Mouse (Mus musculus) heart, adult 8-10 months (tissue): ENCODE measurements around the gene Camta1. TPM values are rescaled to one million over a fixed set of nuclear protein-coding genes. Genes with fewer than 3 reads are reported as not detected.

Source experiments
- DNase-seq: peaks from one replicate; pipeline ENCODE4 v3.0.0; 2022; ENCODE audit warnings: low spot score
- total RNA-seq, 4 experiments: library from RNA; stranded (reverse); gene quantifications; 2 replicates each; pipeline ENCODE4 v1.2.4; 2022

The Camta1 gene
- 100 to 1,000 TPM; 185 to 232 (median 202) TPM for total RNA-seq

GRCm38 (mm10) chr4:151861806-151862739 is at the start of gene Camta1:
Gene Camta1, minus strand, starts transcription at chr4:151861876.
- DNase-seq = peak; percentile 100

- DNase-seq = no peak
These were observed 47.1 kb upstream of the Camta1 start for GRCm38 (mm10) chr4:151908809-151909208.

DNA sequence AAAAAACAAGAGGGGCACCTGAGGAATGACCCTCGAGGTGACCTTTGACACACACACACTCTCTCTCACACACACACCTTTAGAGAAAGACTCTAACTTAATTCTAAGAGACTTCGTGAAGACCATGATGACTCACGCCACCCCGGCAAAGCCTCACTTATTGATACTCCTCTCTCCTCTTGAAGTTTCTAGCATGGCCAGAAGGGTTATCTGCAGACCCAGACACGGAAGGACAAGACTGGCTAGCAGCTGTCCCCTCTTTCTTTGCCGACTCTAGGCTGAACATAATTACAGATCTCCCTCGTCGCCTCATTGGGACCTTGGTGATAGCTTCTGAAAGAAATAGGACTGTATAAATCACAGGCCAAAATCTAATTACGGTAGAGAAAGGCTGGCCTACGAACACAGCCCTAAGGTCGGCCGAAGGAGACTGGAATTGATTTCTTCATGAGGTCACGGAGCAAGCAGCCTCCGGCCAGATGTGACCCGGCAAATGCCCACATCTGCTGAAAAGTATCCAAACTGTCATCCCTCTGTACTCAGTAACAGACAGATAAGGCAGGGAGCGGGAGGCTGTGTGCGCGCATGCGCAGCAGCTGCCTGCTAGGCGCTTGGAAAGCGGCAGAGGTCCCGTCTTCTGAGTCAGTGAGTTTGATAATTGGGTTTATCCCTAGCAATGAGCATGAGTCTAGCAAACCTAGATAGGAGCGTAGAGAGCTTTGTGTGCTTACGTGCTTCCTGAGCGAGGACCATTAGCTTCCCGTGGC is 46.1 kb upstream of the Camta1 start:
- DNase-seq = no peak

DNA sequence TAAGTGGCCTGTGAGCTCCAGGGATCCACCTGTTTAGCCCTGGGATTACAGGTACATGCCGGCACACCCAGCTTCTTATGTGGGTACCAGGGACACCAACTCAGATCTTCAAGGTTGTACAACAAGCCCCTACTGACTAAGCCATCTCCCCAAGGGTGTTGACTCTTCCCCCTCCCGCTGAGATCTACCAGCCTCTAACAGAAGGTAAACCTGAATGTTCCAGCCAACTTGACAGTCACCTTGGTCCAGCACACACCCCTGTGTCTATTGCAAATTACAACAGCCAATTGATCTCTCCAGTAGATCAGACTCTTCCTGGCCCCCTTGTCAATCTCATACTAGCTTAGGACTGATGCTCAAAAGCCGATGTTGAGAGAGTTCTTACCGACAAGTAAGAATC is 43.9 kb upstream of the Camta1 start:
- DNase-seq = no peak

DNA sequence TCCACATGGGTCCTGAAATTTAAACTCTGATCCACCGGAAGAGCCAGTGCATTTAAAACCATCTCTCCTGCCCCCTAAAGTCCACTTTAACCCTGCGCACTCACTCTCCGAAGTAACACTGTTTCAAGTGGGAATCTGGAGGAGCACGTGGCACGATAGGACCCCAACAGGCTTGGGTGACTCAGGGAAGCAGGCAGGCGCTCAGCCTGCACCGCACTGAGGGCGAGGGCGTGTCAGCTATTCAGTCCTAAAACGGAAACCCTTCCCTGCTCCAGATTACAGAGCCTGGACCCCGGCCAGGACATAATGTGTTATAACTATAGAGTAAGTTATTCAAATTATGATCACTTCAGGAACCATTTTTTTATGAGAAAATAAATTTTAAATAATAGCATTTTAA is 42.4 kb upstream of the Camta1 start:
- peak; percentile 74 for DNase-seq

DNA sequence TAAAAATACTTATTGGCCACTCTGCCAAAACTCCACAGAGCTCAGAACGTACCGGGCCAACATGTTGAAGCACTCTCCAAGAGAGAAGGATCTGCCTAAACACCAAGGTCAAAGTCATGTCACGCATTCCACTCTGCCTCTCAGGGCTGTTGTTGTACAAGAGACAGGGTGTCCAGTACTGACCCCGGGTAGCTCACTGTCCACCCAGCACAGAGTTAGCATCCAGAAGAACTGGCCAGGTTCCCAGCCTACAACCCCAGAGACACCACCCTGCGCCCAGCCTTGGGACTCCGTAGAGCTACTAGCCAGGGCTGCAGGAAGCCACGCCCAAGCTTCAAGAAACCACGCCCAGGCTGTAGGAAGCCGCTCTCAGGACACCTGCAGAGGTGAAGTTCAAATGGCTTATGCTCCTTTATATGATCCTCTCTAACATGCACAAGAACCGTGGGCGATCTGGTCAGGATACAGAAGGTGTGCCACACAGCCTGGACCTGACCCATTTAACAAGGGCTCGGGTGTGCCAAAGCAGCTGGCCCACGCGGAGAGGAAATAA is 41.1 kb upstream of the Camta1 start:
- DNase-seq = peak; percentile 91

- DNase-seq = peak; percentile 47
These were observed 40.5 kb upstream of the Camta1 start for GRCm38 (mm10) chr4:151902046-151902688.

DNA sequence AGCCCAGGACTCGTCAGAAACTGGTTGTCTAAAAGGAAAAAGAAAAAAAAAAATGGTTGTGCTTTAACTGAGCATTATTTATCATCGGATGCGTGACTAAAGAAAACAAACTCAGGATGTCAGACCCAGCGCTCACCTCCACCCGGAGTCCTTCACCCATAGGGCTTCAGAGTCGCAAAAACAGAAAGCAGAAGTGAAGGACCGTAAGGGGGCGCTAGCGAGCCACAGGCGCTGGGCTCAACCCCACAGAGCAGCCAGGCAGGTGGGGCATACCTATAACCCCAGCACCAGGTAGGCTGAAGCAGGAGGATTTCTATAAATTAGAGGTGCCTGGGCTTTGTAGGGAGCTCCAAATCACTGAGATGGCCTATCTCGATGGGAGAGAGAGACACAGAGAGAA is 39.7 kb upstream of the Camta1 start:
- DNase-seq = no peak

GRCm38 (mm10) chr4:151900735-151901134 is 39.1 kb upstream of the Camta1 start:
- DNase-seq = no peak

- DNase-seq = no peak
These were observed 38.2 kb upstream of the Camta1 start for GRCm38 (mm10) chr4:151899707-151900384.

GRCm38 (mm10) chr4:151898600-151899245 is 37.0 kb upstream of the Camta1 start:
- DNase-seq = no peak

DNA sequence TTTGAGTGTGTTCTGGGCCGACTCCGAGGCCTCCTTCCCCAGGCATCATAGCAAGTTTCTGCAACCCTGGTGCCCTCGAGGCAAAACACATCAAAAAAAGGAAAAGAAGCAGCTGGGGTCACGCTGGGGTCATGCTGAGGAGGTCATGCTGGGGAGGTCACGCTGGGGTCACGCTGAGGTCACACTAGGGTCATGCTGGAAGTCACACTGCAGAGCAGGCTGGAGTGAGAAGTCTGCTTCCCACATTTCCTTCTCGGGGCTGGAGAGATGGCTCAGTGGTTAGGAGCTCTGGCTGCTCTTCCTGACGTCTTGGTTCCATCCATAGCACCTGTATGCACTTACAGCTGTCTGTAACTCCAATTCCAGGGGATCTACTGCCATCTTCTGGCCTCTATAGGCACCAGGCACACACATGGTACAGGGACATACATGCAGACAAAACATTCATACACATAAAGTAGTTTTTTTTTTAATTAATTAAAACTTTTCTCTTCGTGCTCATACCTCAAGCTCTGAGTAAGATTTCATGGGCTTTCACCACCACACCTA is 35.5 kb upstream of the Camta1 start:
- no peak for DNase-seq

DNA sequence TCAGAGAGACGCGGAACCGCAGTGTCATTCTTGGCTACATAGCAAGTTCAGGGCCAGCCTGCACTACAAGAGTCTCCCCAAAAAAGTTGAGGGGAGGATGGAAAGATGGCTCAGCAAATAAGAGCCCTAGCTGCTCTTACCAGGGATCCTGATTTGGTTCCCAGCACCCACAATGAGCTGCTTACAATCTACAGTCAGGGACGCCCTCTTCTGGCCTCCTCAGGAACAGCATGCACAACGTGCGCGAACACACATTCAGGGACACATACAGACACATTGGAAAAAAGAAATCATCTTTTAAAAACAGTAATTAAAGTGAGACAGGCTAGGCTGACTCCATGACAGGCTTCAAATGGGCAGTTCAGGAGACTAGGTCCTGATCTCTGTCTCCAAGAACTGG is 33.9 kb upstream of the Camta1 start:
- DNase-seq = no peak

DNA sequence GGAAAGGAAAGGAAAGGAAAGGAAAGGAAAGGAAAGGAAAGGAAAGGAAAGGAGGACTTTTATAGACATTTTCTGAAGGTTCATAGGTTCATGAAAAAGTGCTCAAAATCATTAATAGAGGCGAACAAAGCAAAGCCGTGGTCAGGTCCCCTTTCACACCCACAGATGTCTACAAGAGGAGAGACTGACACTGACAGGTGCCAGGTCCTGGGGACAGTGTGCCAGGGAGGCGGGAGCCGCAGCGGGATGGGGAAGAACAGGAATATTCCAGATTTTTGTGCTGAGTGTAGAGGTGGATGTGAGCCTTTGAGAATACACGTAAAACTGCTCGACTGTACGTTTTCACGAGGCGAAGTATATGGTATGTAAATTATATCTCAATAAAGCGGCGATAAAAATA is 33.2 kb upstream of the Camta1 start:
- DNase-seq = no peak

DNA sequence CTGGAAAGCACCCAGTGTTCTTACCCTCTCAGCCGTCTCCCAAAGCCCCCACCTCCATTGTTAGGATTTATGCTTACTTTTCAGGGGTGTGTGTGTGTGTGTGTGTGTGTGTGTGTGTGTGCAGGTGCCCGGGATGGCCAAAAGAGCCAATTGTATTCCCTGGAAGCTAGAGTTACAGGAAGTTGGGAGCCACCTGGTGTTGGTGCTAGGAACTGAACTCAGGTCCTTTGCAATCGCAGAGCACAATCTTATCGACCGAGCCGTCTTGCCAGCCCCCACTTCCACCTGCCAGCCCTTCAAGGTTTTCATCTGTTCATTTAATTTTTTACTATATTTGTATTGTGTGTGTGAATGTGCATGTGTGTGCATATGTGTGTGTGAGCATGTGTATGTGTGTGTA is 31.6 kb upstream of the Camta1 start:
- no peak for DNase-seq

DNA sequence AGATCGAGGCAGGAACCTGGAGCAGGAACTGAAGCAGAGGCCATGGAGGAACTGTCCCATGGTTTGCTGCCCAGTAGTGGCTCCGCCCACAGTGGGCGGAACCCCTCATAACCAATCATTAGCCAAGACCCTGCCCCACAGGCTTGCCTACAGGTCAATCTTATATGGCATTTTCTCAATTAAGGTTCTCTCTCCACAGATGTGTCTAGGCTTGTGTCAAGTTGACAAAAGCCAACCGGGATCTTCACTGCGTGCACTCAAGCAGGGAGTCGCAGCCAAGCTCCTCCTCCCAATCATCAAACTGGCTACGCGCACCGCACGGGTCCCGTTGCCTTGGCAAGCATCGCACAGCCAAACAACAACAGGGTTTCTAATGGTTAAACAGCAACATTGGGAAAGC is 19.9 kb upstream of the Camta1 start:
- no peak for DNase-seq

GRCm38 (mm10) chr4:151880044-151880690 is 18.5 kb upstream of the Camta1 start:
- DNase-seq = no peak

GRCm38 (mm10) chr4:151876400-151876799 is 14.7 kb upstream of the Camta1 start:
- no peak for DNase-seq

GRCm38 (mm10) chr4:151863511-151863910 is 1.8 kb upstream of the Camta1 start:
- no peak for DNase-seq

DNA sequence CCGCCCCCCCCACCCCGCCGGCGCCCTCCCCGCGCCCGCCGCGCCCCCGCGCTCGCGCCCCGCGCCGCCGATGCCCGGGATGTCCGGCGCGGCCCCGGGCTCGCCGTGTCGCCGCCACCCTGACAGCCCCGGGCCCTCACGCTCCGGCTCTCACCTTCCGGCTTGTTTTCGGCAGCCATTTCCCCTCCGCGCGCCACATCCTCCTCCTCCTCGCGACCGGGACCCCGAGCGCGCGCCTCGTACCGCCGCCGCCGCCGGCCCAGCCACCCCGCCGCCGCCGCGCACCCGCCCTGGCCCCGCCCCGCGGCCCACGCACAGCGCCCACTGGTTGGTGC is 238 bp downstream of the Camta1 start:
- DNase-seq = no peak
